Mouse (Mus musculus) adipocyte (in vitro differentiated cells): ENCODE data around the gene Serpina3f.
"Not testable (repeated sequence)": the region's sequence is repeated elsewhere in the genome, so short reads cannot be mapped to it uniquely, and the experiment has no call there.

Experiments
- DNase-seq: peaks from one replicate; pipeline ENCODE4 v3.0.0-alpha.2; 2016; ENCODE audit warnings: low spot score

The Serpina3f gene

GRCm38 (mm10) chr12:104214445-104214753, at the start of gene Serpina3f:
Gene Serpina3f (plus strand): TSS chr12:104214544.
- no peak for DNase-seq

- peak; percentile 77 for DNase-seq
These were observed 39.6 kb upstream of the Serpina3f start for GRCm38 (mm10) chr12:104174747-104175146.

- no peak for DNase-seq
These were observed 38.7 kb upstream of the Serpina3f start for GRCm38 (mm10) chr12:104175636-104176035.

GRCm38 (mm10) chr12:104178577-104178976, 35.8 kb upstream of the Serpina3f start:
- DNase-seq: peak; percentile 11

GRCm38 (mm10) chr12:104178987-104179386, 35.4 kb upstream of the Serpina3f start:
- DNase-seq: no peak

GRCm38 (mm10) chr12:104185046-104185445, 29.3 kb upstream of the Serpina3f start:
- DNase-seq: no peak

GRCm38 (mm10) chr12:104186041-104186581, 28.2 kb upstream of the Serpina3f start:
- peak; percentile 70 for DNase-seq

- no peak for DNase-seq
These were observed 25.1 kb upstream of the Serpina3f start for GRCm38 (mm10) chr12:104189246-104189645.

GRCm38 (mm10) chr12:104190852-104191251, 23.5 kb upstream of the Serpina3f start:
- no peak for DNase-seq

- DNase-seq: no peak
These were observed 5.2 kb upstream of the Serpina3f start for GRCm38 (mm10) chr12:104209149-104209548.

- no peak for DNase-seq
These were observed 4.5 kb upstream of the Serpina3f start for GRCm38 (mm10) chr12:104209802-104210201.

GRCm38 (mm10) chr12:104213689-104214444, 477 bp upstream of the Serpina3f start:
- DNase-seq: no peak

- no peak for DNase-seq
These were observed 905 bp downstream of the Serpina3f start for GRCm38 (mm10) chr12:104215249-104215648.

GRCm38 (mm10) chr12:104221616-104222015, 7.3 kb downstream of the Serpina3f start:
- DNase-seq: no peak

GRCm38 (mm10) chr12:104223690-104224089, 9.3 kb downstream of the Serpina3f start:
- no peak for DNase-seq

GRCm38 (mm10) chr12:104224598-104225300, 10.4 kb downstream of the Serpina3f start:
- peak; percentile 14 for DNase-seq

- no peak for DNase-seq
These were observed 16.4 kb downstream of the Serpina3f start for GRCm38 (mm10) chr12:104230762-104231161.

- DNase-seq: no peak
These were observed 21.6 kb downstream of the Serpina3f start, which contains the start of gene Serpina3g for GRCm38 (mm10) chr12:104235915-104236314. Gene Serpina3g (plus strand): TSS chr12:104236245.

- not testable (repeated sequence) for DNase-seq
These were observed 23.7 kb downstream of the Serpina3f start for GRCm38 (mm10) chr12:104238048-104238447.

GRCm38 (mm10) chr12:104243307-104243706, 29.0 kb downstream of the Serpina3f start:
- no peak for DNase-seq

GRCm38 (mm10) chr12:104245092-104245491, 30.7 kb downstream of the Serpina3f start:
- peak; percentile 6 for DNase-seq

GRCm38 (mm10) chr12:104245595-104245994, 31.3 kb downstream of the Serpina3f start:
- DNase-seq: no peak

- no peak for DNase-seq
These were observed 33.2 kb downstream of the Serpina3f start for GRCm38 (mm10) chr12:104247553-104248002.
